Mouse (Mus musculus): ENCODE data around the gene Vmn1r44.

DNA sequence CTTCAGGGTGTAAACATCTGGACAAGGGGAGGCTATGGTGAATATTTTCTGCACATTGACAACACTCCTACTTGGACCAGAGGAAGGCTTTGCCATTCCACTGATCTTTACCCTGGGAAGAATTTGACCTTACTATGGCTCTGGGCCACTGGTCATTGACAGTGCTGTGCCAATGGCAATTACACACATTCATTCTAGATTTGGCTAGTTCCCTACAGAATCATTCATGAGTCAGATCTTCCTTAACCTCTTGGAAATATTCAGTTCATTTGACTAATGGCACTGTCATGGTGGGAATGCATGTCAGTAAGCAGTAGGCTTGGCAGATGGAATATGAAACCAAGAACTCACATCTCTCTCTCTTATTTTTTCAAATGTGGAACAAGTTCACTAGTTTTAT, 2.6 kb upstream of the Vmn1r44 start:
- no peak for TF ChIP-seq POLR2A (IDR thresholded peaks at IDR 0.05; ENCODE audit: borderline replicate concordance, low read depth, low read length)
- no peak for TF ChIP-seq CTCF (IDR thresholded peaks at IDR 0.05; ENCODE audit: low read depth, low read length)

Measured in bone marrow macrophage, adult 2 months (primary cell).